In the genomic region with DNA sequence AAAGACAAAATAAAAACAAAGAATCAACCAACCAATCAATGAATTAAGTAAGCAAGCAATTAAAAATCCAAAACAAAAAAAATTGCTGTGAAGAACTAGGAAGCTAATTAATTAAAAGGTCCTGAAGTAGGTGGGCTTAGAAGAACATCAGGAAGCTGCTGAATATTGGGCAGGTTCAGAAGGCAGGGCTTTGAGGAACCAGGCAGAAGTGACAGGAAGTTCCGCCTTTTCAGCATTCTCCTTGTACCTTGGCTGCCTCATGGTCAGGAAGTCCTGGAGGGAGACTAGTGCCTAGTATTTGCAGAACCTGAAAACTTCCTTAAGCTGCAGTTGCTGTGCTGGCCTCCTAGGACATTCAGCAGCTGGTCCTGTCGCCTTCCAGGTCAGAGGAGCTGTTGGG, we compare ENCODE assay signal across 13 mouse cellular contexts. TPM values are rescaled to one million over a fixed set of nuclear protein-coding genes. Genes with fewer than 3 reads are reported as not detected.
"Had no signal": no experiment of that assay in that cellular context is flagged by ENCODE, and none has a peak within 500 bp of the region (broad histone marks: within the 10 kb centered on the region; RNA-seq: fewer than 3 reads in every experiment).

No protein-coding gene starts in this region.

RNA-seq across cellular contexts. Expression of a gene that starts 4.1 kb away (rescaled TPM):
- total RNA-seq: midbrain, postnatal 0 days; monocyte, adult 5-6 weeks; neutrophil, adult 5-6 weeks had no signal
- polyA plus RNA-seq: liver, postnatal 0 days; lung, adult 2 months; lung, embryonic 15.5 days; lung, postnatal 0 days; macrophage; midbrain, embryonic 13.5 days; midbrain, embryonic 15.5 days; neural tube, embryonic 12.5 days; stomach, postnatal 0 days; urinary bladder, adult 2 months had no signal
